Mouse (Mus musculus) ES-Bruce4 (cell line): Measurements from ENCODE around the gene Slc39a2.

Source experiments
- CTCF ChIP-seq: IDR thresholded peaks from one replicate; pipeline ENCODE4 v1.8.1; 2011; ENCODE audit warnings: low read depth, low read length
- EP300 ChIP-seq: IDR thresholded peaks from 2 replicates; pipeline ENCODE4 v1.6.1; 2011; ENCODE audit warnings: low read depth, low read length; ENCODE audit not compliant: insufficient read depth
- POLR2A ChIP-seq: IDR thresholded peaks from one replicate; pipeline ENCODE4 v1.8.1; 2011; ENCODE audit warnings: low read length; ENCODE audit not compliant: insufficient read depth

DNA sequence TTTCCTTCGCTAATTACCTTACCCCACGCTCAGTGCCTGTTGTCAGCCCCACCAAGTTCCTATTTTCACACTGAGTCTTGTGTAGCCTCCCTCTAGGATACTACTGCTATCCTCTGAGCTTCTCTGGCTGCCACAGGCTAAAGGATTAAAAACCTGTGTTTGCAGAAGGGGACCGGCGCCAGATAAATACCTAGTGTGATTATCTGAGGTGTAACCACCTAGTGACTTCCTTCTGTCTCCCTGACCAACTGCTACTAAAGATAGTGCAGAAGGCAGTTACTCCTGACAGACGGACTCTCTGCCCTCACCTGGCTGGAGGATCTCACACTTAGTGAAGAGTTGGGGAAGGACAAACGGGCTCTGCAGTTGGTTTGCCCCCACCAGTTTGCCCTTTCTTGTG lies 3.3 kb downstream of the Slc39a2 start:
- TF ChIP-seq CTCF (no peak), POLR2A (no peak), EP300 (no peak)
